ENCODE assay signal across 19 mouse cellular contexts in the genomic region with DNA sequence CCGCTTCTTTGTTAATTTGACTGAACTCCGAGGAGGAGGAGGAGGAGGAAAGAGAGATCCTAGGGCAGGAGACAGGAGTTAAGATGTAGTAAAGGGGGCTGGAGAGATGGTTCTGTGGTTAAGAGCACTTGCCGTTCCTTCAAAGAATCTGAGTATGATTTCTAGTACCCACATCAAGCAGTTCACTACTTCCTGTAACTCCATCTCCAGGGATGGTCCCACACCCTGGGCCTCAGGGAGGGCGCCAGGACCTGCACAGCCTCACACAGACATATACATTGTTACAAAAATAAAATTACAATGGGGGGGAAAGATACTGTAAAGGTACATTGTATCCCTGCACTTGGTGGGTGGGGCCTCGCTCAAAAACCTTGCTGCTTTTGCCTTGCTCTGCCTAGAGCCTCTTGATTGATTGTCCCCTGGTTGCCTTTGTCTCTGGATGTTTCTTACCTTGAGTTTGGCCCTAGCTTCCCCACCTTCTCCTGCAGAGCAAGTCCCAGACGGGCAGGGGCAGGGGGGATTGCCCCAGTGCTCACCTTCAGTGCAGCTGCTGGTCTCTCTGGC. TPM values are rescaled to one million over a fixed set of nuclear protein-coding genes. Genes with fewer than 3 reads are reported as not detected.
"Had no signal": no experiment of that assay in that cellular context is flagged by ENCODE, and none has a peak within 500 bp of the region (broad histone marks: within the 10 kb centered on the region; RNA-seq: fewer than 3 reads in every experiment).

No protein-coding gene starts in this region.

- H3K36me3 ChIP-seq: liver, embryonic 13.5 days had no signal

- H3K9ac ChIP-seq: limb, embryonic 12.5 days; liver, embryonic 13.5 days had no signal

- DNase-seq: kidney, adult 8-10 months; kidney, postnatal 25 days; layer of hippocampus, adult 9-11 months; layer of hippocampus, postnatal 36 days; liver; liver, embryonic 13.5 days; lung, adult 18-20 months; right cerebral cortex, postnatal 14 days; thymus, adult 18-20 months; thymus, postnatal 14 days had no signal

- H3K4me3 ChIP-seq: limb, embryonic 12.5 days; liver, embryonic 13.5 days had no signal

- H3K4me2 ChIP-seq: liver, embryonic 13.5 days had no signal

- H3K9me3 ChIP-seq: limb, embryonic 12.5 days; liver, embryonic 13.5 days had no signal

- H3K27ac ChIP-seq: limb, embryonic 12.5 days; liver, embryonic 13.5 days had no signal

- ATAC-seq: midbrain, embryonic 16.5 days had no signal

- H3K27me3 ChIP-seq: limb, embryonic 12.5 days had no signal

RNA-seq across cellular contexts. Expression of gene Inhbe, which starts 16.6 kb away (rescaled TPM):
- total RNA-seq: layer of hippocampus, adult 18-20 months; layer of hippocampus, postnatal 36 days had no signal
- polyA plus RNA-seq: kidney, embryonic 16.5 days; lung, embryonic 16.5 days; small intestine, adult 2 months had no signal

RNA-seq across cellular contexts. Expression of gene Inhbc, which starts 32.6 kb away (rescaled TPM):
- total RNA-seq: layer of hippocampus, adult 18-20 months; layer of hippocampus, postnatal 36 days; left cerebral cortex, adult 8-10 months; left cerebral cortex, postnatal 25 days had no signal
- polyA plus RNA-seq: limb, embryonic 12.5 days; lung, embryonic 16.5 days; midbrain, embryonic 16.5 days; neural tube, embryonic 14.5 days; small intestine, adult 2 months had no signal
